Mouse (Mus musculus) 3T3-L1 (cell line): ENCODE measurements around the gene Xpo4.
"Not testable (repeated sequence)": the region's sequence is repeated elsewhere in the genome, so short reads cannot be mapped to it uniquely, and the experiment has no call there.

ENCODE experiments used
- DNase-seq: peaks from one replicate; pipeline ENCODE4 v3.0.0-alpha.2; 2015; ENCODE audit warnings: low read depth, low spot score

Gene Xpo4

DNA sequence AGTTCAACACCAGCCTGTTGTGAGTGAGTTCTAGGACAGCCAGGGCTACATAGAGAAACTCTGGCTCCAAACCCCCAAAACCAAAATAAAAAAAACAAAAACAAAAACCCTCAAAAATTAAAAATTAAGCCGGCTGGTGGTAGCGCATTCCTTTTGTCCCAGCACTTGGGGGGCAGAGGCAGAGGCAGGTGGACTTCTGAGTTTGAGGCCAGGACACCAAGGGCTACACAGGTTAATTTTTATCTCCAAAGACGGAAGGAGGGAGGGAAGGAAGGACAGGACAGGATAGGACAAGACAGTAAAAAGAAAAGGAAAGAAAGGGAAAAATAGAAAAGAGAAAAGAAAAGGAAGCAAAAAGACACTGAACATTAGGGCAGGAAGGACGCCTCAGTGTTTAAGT, 17.5 kb upstream of the Xpo4 start:
- DNase-seq = no peak

- peak; percentile 94 for DNase-seq
These were observed 14.8 kb upstream of the Xpo4 start for GRCm38 (mm10) chr14:57679958-57680535.

DNA sequence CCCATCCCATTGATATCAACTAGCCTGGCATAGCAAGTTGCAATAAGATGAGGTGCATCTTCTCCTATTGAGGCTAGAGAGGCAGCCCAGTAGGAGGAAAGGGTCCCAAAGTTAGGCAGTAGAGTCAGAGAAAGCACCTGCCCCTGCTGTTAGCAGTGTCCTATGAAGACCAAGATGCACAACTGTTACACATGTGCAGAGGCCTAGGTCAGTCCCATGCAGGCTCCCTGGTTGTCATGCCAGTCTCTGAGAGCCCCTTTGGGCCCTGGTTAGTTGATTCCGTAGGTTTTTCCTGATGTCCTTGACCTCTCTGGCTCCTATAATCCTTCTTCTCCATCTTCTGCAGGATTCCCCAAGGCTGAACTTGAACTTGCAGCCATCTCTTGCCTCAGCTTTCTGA, 14.3 kb upstream of the Xpo4 start:
- no peak for DNase-seq

DNA sequence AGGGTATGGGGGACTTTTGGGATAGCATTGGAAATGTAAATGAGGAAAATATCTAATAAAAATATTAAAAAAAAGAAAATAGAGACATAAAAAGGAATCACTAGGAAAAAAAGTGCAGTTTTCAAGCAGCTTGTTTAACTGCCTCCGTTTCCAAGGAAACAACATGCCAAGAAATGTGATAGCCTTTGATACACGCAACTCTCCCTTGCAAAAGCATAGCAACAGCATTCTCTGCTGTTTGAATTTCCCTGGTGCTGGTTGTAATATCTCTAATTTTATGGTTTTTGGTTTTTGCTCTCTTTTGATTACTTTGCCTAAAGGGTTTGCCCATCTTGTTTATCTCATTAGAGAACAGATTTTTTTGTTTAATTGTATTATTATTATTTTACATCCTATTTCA, 10.3 kb upstream of the Xpo4 start:
- DNase-seq = peak; percentile 15

DNA sequence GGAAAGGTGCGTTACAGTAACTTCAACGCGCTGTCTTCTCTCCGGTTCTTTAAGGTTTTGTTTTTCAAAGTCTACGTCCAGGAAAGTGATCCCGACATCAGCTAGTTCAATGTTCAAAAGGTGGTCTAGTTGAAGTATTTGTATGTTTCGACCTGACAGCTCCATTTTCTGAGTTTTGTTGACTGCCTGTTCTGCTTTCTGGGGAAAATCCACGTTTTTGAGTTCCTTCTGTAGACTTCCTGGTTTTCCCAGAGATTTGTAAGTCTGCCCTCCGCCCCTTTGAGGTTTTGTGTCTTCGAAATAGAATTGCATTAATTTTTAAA, 359 bp upstream of the Xpo4 start:
- DNase-seq = peak; percentile 21

- peak; percentile 46 for DNase-seq
These were observed 864 bp downstream of the Xpo4 start for GRCm38 (mm10) chr14:57664311-57664821.

GRCm38 (mm10) chr14:57663630-57664029, 1.6 kb downstream of the Xpo4 start:
- DNase-seq = no peak

DNA sequence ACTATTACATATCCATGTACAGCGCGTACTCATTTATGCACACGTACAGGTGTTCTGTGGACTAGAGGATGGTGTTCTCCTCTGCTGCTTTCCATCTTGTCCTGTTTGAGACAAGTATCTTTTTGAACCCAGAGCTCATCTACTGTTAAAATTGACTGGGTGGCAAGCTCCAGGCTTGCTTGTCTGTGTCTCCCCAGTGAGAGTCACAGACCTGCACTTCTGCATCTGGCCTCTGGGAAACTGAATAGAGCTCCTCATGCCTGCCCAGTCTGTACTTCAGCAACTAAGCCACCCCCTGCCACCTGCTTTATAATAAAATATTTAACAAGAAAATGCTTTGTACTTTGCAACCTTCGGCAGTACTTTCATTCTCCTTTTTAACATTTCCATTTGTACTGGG, 6.9 kb downstream of the Xpo4 start:
- peak; percentile 44 for DNase-seq

DNA sequence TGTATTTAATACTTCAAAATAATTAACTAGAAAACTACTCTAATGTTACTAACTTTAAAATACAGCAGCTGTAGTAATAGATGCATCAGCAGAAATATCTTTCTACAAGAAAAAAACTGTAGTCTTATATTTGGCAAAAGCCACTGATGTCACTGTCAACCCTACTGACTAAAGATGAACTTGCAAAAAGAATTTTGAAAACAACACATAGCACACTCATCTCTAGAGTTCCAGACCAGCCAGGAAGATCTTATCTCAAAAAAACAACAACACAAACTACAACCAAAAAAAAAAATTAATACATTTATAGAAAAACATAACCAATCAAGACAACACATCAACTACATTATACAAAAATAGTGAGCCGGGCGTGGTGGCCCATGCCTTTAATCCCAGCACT, 7.7 kb downstream of the Xpo4 start:
- no peak for DNase-seq

- not testable (repeated sequence) for DNase-seq
These were observed 8.7 kb downstream of the Xpo4 start for GRCm38 (mm10) chr14:57656519-57656918.

DNA sequence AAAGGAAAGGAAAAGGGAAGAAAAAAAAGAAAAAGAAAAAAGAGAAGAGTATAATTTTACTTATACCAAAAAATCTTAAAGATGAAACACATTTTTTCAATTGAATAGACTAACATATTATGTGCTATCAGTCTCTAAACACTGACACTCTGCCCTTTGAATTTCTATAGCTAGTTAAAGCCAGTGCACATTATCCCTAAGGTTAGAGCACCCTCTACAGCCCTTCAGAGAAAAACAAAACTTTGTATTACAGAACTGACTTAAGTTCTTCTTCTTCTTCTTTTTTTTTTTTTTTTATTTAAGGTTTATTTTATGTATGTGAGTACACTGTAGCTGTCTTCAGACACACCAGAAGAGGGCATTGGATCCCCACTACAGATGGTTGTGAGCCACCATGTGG, 15.7 kb downstream of the Xpo4 start:
- peak; percentile 22 for DNase-seq

- DNase-seq = no peak
These were observed 19.1 kb downstream of the Xpo4 start for GRCm38 (mm10) chr14:57646155-57646554.

DNA sequence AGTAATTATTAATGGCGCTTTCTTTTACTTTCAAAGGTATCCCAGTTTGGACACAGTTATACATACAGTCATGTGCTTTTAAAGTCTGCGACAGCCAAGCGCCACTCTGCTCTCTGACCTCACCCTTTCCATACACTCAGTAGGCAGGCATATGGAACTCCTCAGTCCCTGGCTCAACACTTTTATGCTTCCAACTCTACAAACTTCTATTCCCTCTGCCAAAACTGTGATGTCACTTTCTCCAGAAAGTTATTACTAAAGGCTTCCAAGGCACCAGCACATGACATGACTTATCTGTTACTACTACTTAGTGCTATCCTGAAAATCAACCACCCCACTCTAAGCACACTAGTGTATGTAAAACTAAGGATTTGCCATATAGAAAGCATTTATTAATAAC, 26.1 kb downstream of the Xpo4 start:
- peak; percentile 6 for DNase-seq

- no peak for DNase-seq
These were observed 31.1 kb downstream of the Xpo4 start for GRCm38 (mm10) chr14:57634141-57634540.

DNA sequence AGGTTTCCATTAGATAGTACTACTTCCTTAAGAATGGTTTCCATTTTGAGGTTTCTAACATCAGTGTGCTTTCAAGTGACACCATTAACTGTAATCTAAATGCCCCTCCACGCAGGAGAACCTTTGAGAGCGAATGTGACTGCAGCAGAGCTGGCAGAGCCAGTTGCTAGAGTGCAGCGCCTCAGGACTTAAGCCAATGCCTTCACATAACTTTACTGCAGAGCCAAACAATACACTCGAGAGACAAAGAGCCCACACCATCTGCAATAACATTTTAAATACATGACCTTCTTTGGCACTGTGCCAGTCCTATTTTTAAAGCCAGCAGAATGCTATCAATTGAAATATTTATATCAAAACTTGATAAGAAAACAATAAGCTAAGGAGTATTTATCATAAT, 35.6 kb downstream of the Xpo4 start:
- no peak for DNase-seq

GRCm38 (mm10) chr14:57622934-57623333, 42.3 kb downstream of the Xpo4 start:
- DNase-seq = no peak

DNA sequence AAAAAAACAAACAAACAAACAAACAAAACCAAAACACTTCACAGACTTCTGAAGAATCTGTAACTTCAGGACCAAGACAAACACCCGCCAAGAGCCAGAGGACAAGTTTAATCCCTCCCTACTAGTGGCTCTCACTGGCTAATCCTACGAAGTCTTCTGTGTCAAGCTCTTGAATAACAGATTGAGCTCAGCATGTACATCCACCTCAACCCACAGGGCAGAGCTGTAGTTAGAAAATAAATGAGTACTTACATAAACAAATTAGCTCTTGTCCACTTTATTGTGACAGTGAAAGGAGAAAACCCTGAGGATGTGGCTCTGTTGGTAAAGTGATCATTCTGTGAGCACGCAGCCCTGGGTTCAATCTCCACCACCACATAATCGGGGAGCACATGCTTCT, 43.5 kb downstream of the Xpo4 start:
- DNase-seq = no peak

GRCm38 (mm10) chr14:57620598-57621236, 44.5 kb downstream of the Xpo4 start:
- no peak for DNase-seq

- peak; percentile 85 for DNase-seq
These were observed 45.7 kb downstream of the Xpo4 start for GRCm38 (mm10) chr14:57619487-57619886.

DNA sequence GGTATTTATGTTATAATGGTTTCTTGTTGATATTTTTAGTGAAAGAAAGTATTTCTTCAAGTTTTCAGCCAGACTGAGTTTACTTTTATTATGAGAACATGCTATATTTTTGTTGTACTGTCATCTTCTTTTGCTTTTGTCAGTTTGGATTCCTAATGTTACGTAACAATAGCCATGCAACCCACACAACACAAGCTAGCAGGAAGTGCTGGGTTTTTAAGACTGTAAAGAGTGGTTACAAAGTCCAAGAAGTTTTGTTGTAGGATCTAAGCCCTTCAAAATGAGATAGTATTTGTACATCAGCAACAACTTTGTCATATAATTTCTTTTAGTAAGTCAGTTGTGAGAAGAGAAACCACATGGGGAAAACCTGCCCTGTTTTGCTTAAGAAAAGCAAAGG, 47.6 kb downstream of the Xpo4 start:
- no peak for DNase-seq

DNA sequence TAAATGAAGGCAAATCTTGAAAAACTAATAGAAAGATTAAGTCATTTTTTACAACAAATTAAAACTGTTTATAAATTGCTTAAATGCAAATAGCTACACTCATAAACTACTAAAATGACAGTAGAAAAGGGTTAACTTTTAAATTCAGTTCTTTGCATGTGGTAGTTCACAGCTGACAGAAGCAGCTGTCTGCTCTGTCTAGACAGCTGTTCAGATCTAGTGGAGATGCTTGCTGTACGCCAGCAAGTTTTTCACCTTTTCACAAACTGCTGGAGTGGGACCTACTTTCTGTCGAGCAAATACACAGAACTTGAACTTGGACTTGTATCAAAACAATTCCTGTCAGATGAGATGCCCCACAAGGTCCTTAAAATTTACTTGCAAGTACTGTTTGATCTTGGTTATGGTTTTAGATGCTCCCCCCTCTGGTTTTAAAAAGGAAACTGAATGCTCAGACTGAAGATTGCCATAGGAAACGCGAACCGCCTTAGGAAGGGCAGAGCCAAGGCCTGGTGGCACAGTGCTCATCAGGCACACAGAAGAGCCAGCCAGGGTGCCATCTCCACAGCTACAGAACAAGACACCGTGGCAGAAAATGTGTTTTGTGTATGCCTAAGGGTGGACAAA, 48.8 kb downstream of the Xpo4 start:
- DNase-seq = no peak

- no peak for DNase-seq
These were observed 49.4 kb downstream of the Xpo4 start for GRCm38 (mm10) chr14:57615828-57616227.

- DNase-seq = peak; percentile 7
These were observed 54.2 kb downstream of the Xpo4 start for GRCm38 (mm10) chr14:57611034-57611433.
